Mouse (Mus musculus) CH12.LX (cell line): Measurements from ENCODE around the gene Klra7.

Source experiments
- CTCF ChIP-seq, 2 experiments: IDR thresholded peaks in 1 of 2; conservative IDR thresholded peaks in 1 of 2; 2 replicates each; pipeline ENCODE4 v1.5.1; 2011 to 2012; ENCODE audit warnings: low read depth in 2 of 2, low read length in 2 of 2, improper control_type of control experiment in 1 of 2, inconsistent platforms in 1 of 2, mild to moderate bottlenecking in 1 of 2, moderate library complexity in 1 of 2
- E2F4 ChIP-seq: IDR thresholded peaks from 2 replicates; pipeline ENCODE4 v1.6.1; 2011; ENCODE audit warnings: low read depth, low read length, improper control_type of control experiment; ENCODE audit not compliant: insufficient replicate concordance
- ELF1 ChIP-seq: IDR thresholded peaks from 2 replicates; pipeline ENCODE4 v1.6.1; 2014; ENCODE audit warnings: low read depth, mild to moderate bottlenecking, inconsistent platforms, low read length, improper control_type of control experiment
- EP300 ChIP-seq: IDR thresholded peaks from 2 replicates; pipeline ENCODE4 v1.6.1; 2011; ENCODE audit warnings: low read length, improper control_type of control experiment
- ETS1 ChIP-seq: conservative IDR thresholded peaks from 2 replicates; pipeline ENCODE4 v1.6.1; 2012; ENCODE audit warnings: low read depth, mild to moderate bottlenecking, inconsistent platforms, low read length, improper control_type of control experiment, moderate library complexity
- HCFC1 ChIP-seq: IDR thresholded peaks from 2 replicates; pipeline ENCODE4 v1.6.1; 2012; ENCODE audit warnings: low read depth, mild to moderate bottlenecking, inconsistent platforms, low read length, improper control_type of control experiment
- POLR2A ChIP-seq: IDR thresholded peaks from 2 replicates; pipeline ENCODE4 v1.6.1; 2011; ENCODE audit warnings: low read depth, mild to moderate bottlenecking, improper control_type of control experiment, low read length
- POLR2AphosphoS2 ChIP-seq: IDR thresholded peaks from 2 replicates; pipeline ENCODE4 v1.6.1; 2011; ENCODE audit warnings: low read depth, low read length, improper control_type of control experiment
- RAD21 ChIP-seq: IDR thresholded peaks from 2 replicates; pipeline ENCODE4 v1.6.1; 2011; ENCODE audit warnings: low read depth, mild to moderate bottlenecking, low read length, improper control_type of control experiment, moderate library complexity
- SIN3A ChIP-seq: IDR thresholded peaks from 2 replicates; pipeline ENCODE4 v1.6.1; 2012; ENCODE audit warnings: low read length, improper control_type of control experiment, inconsistent platforms
- UBTF ChIP-seq: IDR thresholded peaks from 2 replicates; pipeline ENCODE4 v1.6.1; 2012; ENCODE audit warnings: low read depth, mild to moderate bottlenecking, inconsistent platforms, low read length, improper control_type of control experiment, moderate library complexity
- ZMIZ1 ChIP-seq: IDR thresholded peaks from 2 replicates; pipeline ENCODE4 v1.6.1; 2012; ENCODE audit warnings: low read depth, mild to moderate bottlenecking, inconsistent platforms, low read length, improper control_type of control experiment
- ZNF384 ChIP-seq: IDR thresholded peaks from 2 replicates; pipeline ENCODE4 v1.6.1; 2012; ENCODE audit warnings: low read depth, low read length, improper control_type of control experiment, inconsistent platforms

GRCm38 (mm10) chr6:130237536-130237935 is 4.4 kb upstream of the Klra7 start:
- TF ChIP-seq RAD21 (no peak), UBTF (no peak), ELF1 (no peak), POLR2A (no peak), ZMIZ1 (no peak), CTCF (conservative IDR thresholded peaks at IDR 0.05 in 1 of 2, IDR thresholded peaks at IDR 0.05 in 1 of 2; ENCODE audit: low read depth in 2 of 2, low read length in 2 of 2) (no peak), HCFC1 (no peak), E2F4 (no peak), EP300 (no peak), SIN3A (no peak), ZNF384 (no peak), ETS1 (no peak), POLR2AphosphoS2 (no peak)
